Mouse (Mus musculus): ENCODE data around the gene Mpzl1.
"Not testable (repeated sequence)": the region's sequence is repeated elsewhere in the genome, so short reads cannot be mapped to it uniquely, and the experiment has no call there.

Gene Mpzl1

GRCm38 (mm10) chr1:165634151-165634884 is at the start of gene Mpzl1:
Gene Mpzl1, minus strand, starts transcription at chr1:165634538.
- peak; percentile 85 to 92 for DNase-seq (ENCODE audit: low read depth in 1 of 2, low spot score in 2 of 2)

GRCm38 (mm10) chr1:165682056-165682853 is 47.9 kb upstream of the Mpzl1 start:
- no peak for DNase-seq (ENCODE audit: low read depth in 1 of 2, low spot score in 2 of 2)

GRCm38 (mm10) chr1:165681045-165681794 is 46.9 kb upstream of the Mpzl1 start:
- peak in 1 of 2 experiments; percentile 25 for DNase-seq (ENCODE audit: low read depth in 1 of 2, low spot score in 2 of 2)

- not testable (repeated sequence) for DNase-seq (ENCODE audit: low read depth in 1 of 2, low spot score in 2 of 2)
Observed at GRCm38 (mm10) chr1:165680086-165680485, 45.7 kb upstream of the Mpzl1 start.

- DNase-seq (ENCODE audit: low read depth in 1 of 2, low spot score in 2 of 2), result no peak
Observed at GRCm38 (mm10) chr1:165679618-165679997, 45.3 kb upstream of the Mpzl1 start.

- DNase-seq (ENCODE audit: low read depth in 1 of 2, low spot score in 2 of 2), result no peak
Observed at GRCm38 (mm10) chr1:165678861-165679617, 44.7 kb upstream of the Mpzl1 start.

GRCm38 (mm10) chr1:165677558-165677957 is 43.2 kb upstream of the Mpzl1 start:
- no peak for DNase-seq (ENCODE audit: low read depth in 1 of 2, low spot score in 2 of 2)

- DNase-seq (ENCODE audit: low read depth in 1 of 2, low spot score in 2 of 2), result no peak
Observed at GRCm38 (mm10) chr1:165676993-165677392, 42.7 kb upstream of the Mpzl1 start.

- peak; percentile 29 to 48 for DNase-seq (ENCODE audit: low read depth in 1 of 2, low spot score in 2 of 2)
Observed at GRCm38 (mm10) chr1:165675167-165675566, 40.8 kb upstream of the Mpzl1 start.

GRCm38 (mm10) chr1:165672355-165672754 is 38.0 kb upstream of the Mpzl1 start:
- DNase-seq (ENCODE audit: low read depth in 1 of 2, low spot score in 2 of 2), result no peak

GRCm38 (mm10) chr1:165670056-165670455 is 35.7 kb upstream of the Mpzl1 start:
- no peak for DNase-seq (ENCODE audit: low read depth in 1 of 2, low spot score in 2 of 2)

GRCm38 (mm10) chr1:165668904-165669303 is 34.6 kb upstream of the Mpzl1 start:
- no peak for DNase-seq (ENCODE audit: low read depth in 1 of 2, low spot score in 2 of 2)

- DNase-seq (ENCODE audit: low read depth in 1 of 2, low spot score in 2 of 2), result no peak
Observed at GRCm38 (mm10) chr1:165667380-165667779, 33.0 kb upstream of the Mpzl1 start.

- no peak for DNase-seq (ENCODE audit: low read depth in 1 of 2, low spot score in 2 of 2)
Observed at GRCm38 (mm10) chr1:165666944-165667343, 32.6 kb upstream of the Mpzl1 start.

- no peak for DNase-seq (ENCODE audit: low read depth in 1 of 2, low spot score in 2 of 2)
Observed at GRCm38 (mm10) chr1:165665758-165666157, 31.4 kb upstream of the Mpzl1 start.

GRCm38 (mm10) chr1:165663277-165663676 is 28.9 kb upstream of the Mpzl1 start:
- no peak for DNase-seq (ENCODE audit: low read depth in 1 of 2, low spot score in 2 of 2)

- DNase-seq (ENCODE audit: low read depth in 1 of 2, low spot score in 2 of 2), result no peak
Observed at GRCm38 (mm10) chr1:165662426-165663192, 28.3 kb upstream of the Mpzl1 start.

- DNase-seq (ENCODE audit: low read depth in 1 of 2, low spot score in 2 of 2), result no peak
Observed at GRCm38 (mm10) chr1:165661725-165662124, 27.4 kb upstream of the Mpzl1 start.

- DNase-seq (ENCODE audit: low read depth in 1 of 2, low spot score in 2 of 2), result no peak
Observed at GRCm38 (mm10) chr1:165661191-165661590, 26.9 kb upstream of the Mpzl1 start.

- no peak for DNase-seq (ENCODE audit: low read depth in 1 of 2, low spot score in 2 of 2)
Observed at GRCm38 (mm10) chr1:165660774-165661173, 26.4 kb upstream of the Mpzl1 start.
